Mouse (Mus musculus) CH12.LX (cell line): ENCODE data around the gene Rap1b. TPM values are rescaled to one million over a fixed set of nuclear protein-coding genes. Genes with fewer than 3 reads are reported as not detected.

Experiments
- DNase-seq: peaks from one replicate; pipeline ENCODE4 v3.0.0-alpha.2; 2013; ENCODE audit errors: extremely low read depth
- H3K27ac ChIP-seq: 2 replicates; pipeline ENCODE4 v1.5.1; 2012; ENCODE audit warnings: low read depth, mild to moderate bottlenecking, control low read depth, moderate library complexity; ENCODE audit not compliant: insufficient read depth
- H3K27me3 ChIP-seq: replicated peaks from 2 replicates; pipeline ENCODE3; 2012; ENCODE audit warnings: inconsistent platforms
- H3K36me3 ChIP-seq, 2 experiments: replicated peaks in 1 of 2; 2 replicates each; pipeline versions ENCODE3 to v1.6.1; 2012; ENCODE audit warnings: inconsistent platforms in 1 of 2, low read length in 1 of 2, mild to moderate bottlenecking in 1 of 2, mixed read lengths in 1 of 2, moderate library complexity in 1 of 2; ENCODE audit not compliant: control insufficient read depth in 1 of 2, insufficient read depth in 1 of 2
- H3K4me1 ChIP-seq, 2 experiments: 2 replicates each; pipeline ENCODE4 v1.6.1; 2012; ENCODE audit warnings: inconsistent platforms in 1 of 2, moderate library complexity in 1 of 2; ENCODE audit not compliant: insufficient read depth in 2 of 2, control insufficient read depth in 1 of 2
- H3K4me2 ChIP-seq: 2 replicates; pipeline ENCODE4 v1.6.1; 2012; ENCODE audit warnings: low read depth, mild to moderate bottlenecking, control low read depth; ENCODE audit not compliant: poor library complexity, insufficient read depth, severe bottlenecking
- H3K4me3 ChIP-seq, 3 experiments: fragments of 150-350 bp in 1 of 3; sonication (generic) in 1 of 3; replicated peaks in 1 of 3; 2 replicates each; pipeline versions ENCODE3 to v1.5.1; 2011 to 2012; ENCODE audit warnings: low read depth in 2 of 3, low read length in 2 of 3, mild to moderate bottlenecking in 2 of 3, moderate library complexity in 2 of 3, control low read depth in 1 of 3, improper control_type of control experiment in 1 of 3, inconsistent platforms in 1 of 3, mixed read lengths in 1 of 3; ENCODE audit not compliant: poor library complexity in 1 of 3
- H3K79me2 ChIP-seq: replicated peaks from 2 replicates; pipeline ENCODE4 v1.6.1; 2012; ENCODE audit warnings: mild to moderate bottlenecking, moderate library complexity; ENCODE audit not compliant: control insufficient read depth, poor library complexity, insufficient read depth, severe bottlenecking; ENCODE audit errors: extremely low read depth
- H3K9ac ChIP-seq: 2 replicates; pipeline ENCODE4 v1.6.1; 2012; ENCODE audit warnings: low read depth, mild to moderate bottlenecking, control low read depth, moderate library complexity; ENCODE audit not compliant: insufficient read depth
- H3K9me3 ChIP-seq: replicated peaks from 2 replicates; pipeline ENCODE3; 2012; ENCODE audit warnings: low read length, inconsistent platforms, mixed read lengths
- BHLHE40 ChIP-seq: IDR thresholded peaks from 2 replicates; pipeline ENCODE4 v1.6.1; 2011; ENCODE audit warnings: mild to moderate bottlenecking, low read depth, low read length, improper control_type of control experiment
- CHD1 ChIP-seq: IDR thresholded peaks from 2 replicates; pipeline ENCODE4 v1.6.1; 2012; ENCODE audit warnings: low read depth, low read length, improper control_type of control experiment, inconsistent platforms
- CHD2 ChIP-seq: IDR thresholded peaks from 2 replicates; pipeline ENCODE4 v1.6.1; 2011; ENCODE audit warnings: low read length, improper control_type of control experiment
- CTCF ChIP-seq, 2 experiments: IDR thresholded peaks in 1 of 2; conservative IDR thresholded peaks in 1 of 2; 2 replicates each; pipeline ENCODE4 v1.5.1; 2011 to 2012; ENCODE audit warnings: low read depth in 2 of 2, low read length in 2 of 2, improper control_type of control experiment in 1 of 2, inconsistent platforms in 1 of 2, mild to moderate bottlenecking in 1 of 2, moderate library complexity in 1 of 2
- ETS1 ChIP-seq: conservative IDR thresholded peaks from 2 replicates; pipeline ENCODE4 v1.6.1; 2012; ENCODE audit warnings: low read depth, mild to moderate bottlenecking, inconsistent platforms, low read length, improper control_type of control experiment, moderate library complexity
- HCFC1 ChIP-seq: IDR thresholded peaks from 2 replicates; pipeline ENCODE4 v1.6.1; 2012; ENCODE audit warnings: low read depth, mild to moderate bottlenecking, inconsistent platforms, low read length, improper control_type of control experiment
- IRF4 ChIP-seq: IDR thresholded peaks from 2 replicates; pipeline ENCODE4 v1.6.1; 2014; ENCODE audit warnings: low read depth, mild to moderate bottlenecking, inconsistent platforms, low read length, improper control_type of control experiment
- JUN ChIP-seq: IDR thresholded peaks from 2 replicates; pipeline ENCODE4 v1.6.1; 2011; ENCODE audit warnings: low read depth, mild to moderate bottlenecking, low read length, improper control_type of control experiment, moderate library complexity; ENCODE audit not compliant: insufficient read depth
- MAFK ChIP-seq: IDR thresholded peaks from 2 replicates; pipeline ENCODE4 v1.6.1; 2011; ENCODE audit warnings: low read length, improper control_type of control experiment; ENCODE audit not compliant: insufficient replicate concordance
- MEF2A ChIP-seq: IDR thresholded peaks from 2 replicates; pipeline ENCODE4 v1.6.1; 2014; ENCODE audit warnings: low read depth, mild to moderate bottlenecking, inconsistent platforms, low read length, improper control_type of control experiment, borderline replicate concordance
- MYC ChIP-seq: IDR thresholded peaks from 2 replicates; pipeline ENCODE4 v1.6.1; 2011; ENCODE audit warnings: low read depth, mild to moderate bottlenecking, improper control_type of control experiment, low read length
- NELFE ChIP-seq: IDR thresholded peaks from 2 replicates; pipeline ENCODE4 v1.6.1; 2011; ENCODE audit warnings: low read depth, low read length, improper control_type of control experiment
- NRF1 ChIP-seq: IDR thresholded peaks from 2 replicates; pipeline ENCODE4 v1.6.1; 2014; ENCODE audit warnings: low read depth, mild to moderate bottlenecking, inconsistent platforms, low read length, improper control_type of control experiment, moderate library complexity
- POLR2A ChIP-seq: IDR thresholded peaks from 2 replicates; pipeline ENCODE4 v1.6.1; 2011; ENCODE audit warnings: low read depth, mild to moderate bottlenecking, improper control_type of control experiment, low read length
- SMC3 ChIP-seq: IDR thresholded peaks from 2 replicates; pipeline ENCODE4 v1.6.1; 2011; ENCODE audit warnings: low read depth, low read length, improper control_type of control experiment
- TCF12 ChIP-seq: IDR thresholded peaks from 2 replicates; pipeline ENCODE4 v1.6.1; 2014; ENCODE audit warnings: low read depth, mild to moderate bottlenecking, inconsistent platforms, low read length, improper control_type of control experiment
- USF1 ChIP-seq: IDR thresholded peaks from 2 replicates; pipeline ENCODE4 v1.6.1; 2014; ENCODE audit warnings: low read depth, mild to moderate bottlenecking, inconsistent platforms, low read length, improper control_type of control experiment
- USF2 ChIP-seq: conservative IDR thresholded peaks from 2 replicates; pipeline ENCODE4 v1.6.1; 2011; ENCODE audit warnings: low read depth, low read length, improper control_type of control experiment
- ZC3H11A ChIP-seq: IDR thresholded peaks from 2 replicates; pipeline ENCODE4 v1.6.1; 2012; ENCODE audit warnings: low read depth, mild to moderate bottlenecking, inconsistent platforms, low read length, improper control_type of control experiment
- dilution Hi-C: fragments of 300-500 bp; cut with MboI; formaldehyde crosslinking; loops from 2 replicates; pipeline ENCODE4 v1.14.3; 2020; ENCODE audit warnings: low sequenced_read_pairs; ENCODE audit not compliant: extremely low pct_unique_long_range_greater_than_20kb, extremely low pct_ligation_motif_present
- in situ Hi-C: fragments of 300-500 bp; cut with MboI; formaldehyde crosslinking; loops from 3 replicates; pipeline ENCODE4 v1.14.3; 2019; ENCODE audit warnings: low sequenced_read_pairs, low pct_ligation_motif_present, low pct_unique_long_range_greater_than_20kb, mixed read lengths
- polyA plus RNA-seq: library from polyadenylated mRNA; unstranded; fragments of >175 nt; gene quantifications from 2 replicates; pipeline ENCODE4 v1.2.1, GENCODE M21; 2012; ENCODE audit warnings: low read depth; ENCODE audit not compliant: insufficient read length
- total RNA-seq, 2 experiments: library from RNA; depleted of rRNA; stranded (reverse); fragments of 300-350 nt in 1 of 2; fragments of >200 nt in 1 of 2; gene quantifications; 2 replicates each; pipeline ENCODE4 v1.2.3; 2012 to 2014

Rap1b gene
- total and polyA plus RNA-seq, 3 experiments, result 37.0 to 214 (median 205) TPM

- peak; percentile 92 for TF ChIP-seq HCFC1
- 0 out of 2 replicates have a peak, but pooled peaks have one; percentile 22 for TF ChIP-seq ETS1
- peak; percentile 90 for TF ChIP-seq CHD2
- peak; percentile 36; the same call in 1 of the 2 replicates for TF ChIP-seq MEF2A
- TF ChIP-seq IRF4, result peak; percentile 39
- no peak for TF ChIP-seq JUN
- TF ChIP-seq NRF1, result peak; percentile 98
- TF ChIP-seq SMC3, result no peak
- TF ChIP-seq ZC3H11A, result no peak
- peak; percentile 86 for TF ChIP-seq NELFE
- TF ChIP-seq CHD1, result no peak
- no peak for TF ChIP-seq CTCF (conservative IDR thresholded peaks at IDR 0.05 in 1 of 2, IDR thresholded peaks at IDR 0.05 in 1 of 2; ENCODE audit: low read depth in 2 of 2, low read length in 2 of 2)
- no peak for TF ChIP-seq USF2
- TF ChIP-seq MYC, result peak; percentile 56; the same call in 1 of the 2 replicates
- peak; percentile 69 for TF ChIP-seq TCF12
- TF ChIP-seq MAFK, result no peak
- TF ChIP-seq USF1, result no peak
- peak; percentile 93 for TF ChIP-seq POLR2A
These were observed 53.4 kb downstream of the Rap1b start, which contains the start of gene Nup107 (continued) for GRCm38 (mm10) chr10:117792141-117793091.

- H3K4me3 ChIP-seq, result peak overlapping the region in 2 of 3 experiments; percentile 96 to 97
- H3K9ac ChIP-seq, result peak overlapping the region; percentile 83; the same call in 1 of the 2 replicates
- H3K27ac ChIP-seq, result no peak overlapping the region
- TF ChIP-seq NRF1 (no peak), ZC3H11A (no peak), BHLHE40 (no peak)
- TF ChIP-seq, all 38 proteins: peak for 0
- Histone ChIP-seq H3K4me1 (peaks cover 2 to 28% of the 10 kb centered on the region in 2 experiments; a peak in 3 of 4 replicates), H3K36me3 (peaks cover 13 to 31% of the 10 kb centered on the region in 2 experiments), H3K27me3 (no peaks in the 10 kb centered on the region), H3K79me2 (peaks cover 28% of the 10 kb centered on the region), H3K9me3 (no peaks in the 10 kb centered on the region), H3K4me2 (peak overlapping the region; percentile 88)
- in situ Hi-C loops (no loop called here), dilution Hi-C loops (no loop called here)
- DNase-seq, result no peak
These were observed 54.7 kb downstream of the Rap1b start for GRCm38 (mm10) chr10:117791171-117791470.
